Mouse (Mus musculus) thymus, postnatal 25 days (tissue): ENCODE results near the gene Olfr992.
"Not testable (repeated sequence)": the region's sequence is repeated elsewhere in the genome, so short reads cannot be mapped to it uniquely, and the experiment has no call there.

Experiments
- DNase-seq: peaks from one replicate; pipeline ENCODE4 v3.0.0; 2022

Gene Olfr992

GRCm38 (mm10) chr2:85409369-85409768 lies at the start of gene Olfr992:
TSS of gene Olfr992 (minus strand) at chr2:85409469.
- DNase-seq: no peak

GRCm38 (mm10) chr2:85443539-85443938 lies 34.3 kb upstream of the Olfr992 start, which contains the start of gene Olfr995:
TSS of gene Olfr995 (minus strand) at chr2:85443639.
- no peak for DNase-seq

DNA sequence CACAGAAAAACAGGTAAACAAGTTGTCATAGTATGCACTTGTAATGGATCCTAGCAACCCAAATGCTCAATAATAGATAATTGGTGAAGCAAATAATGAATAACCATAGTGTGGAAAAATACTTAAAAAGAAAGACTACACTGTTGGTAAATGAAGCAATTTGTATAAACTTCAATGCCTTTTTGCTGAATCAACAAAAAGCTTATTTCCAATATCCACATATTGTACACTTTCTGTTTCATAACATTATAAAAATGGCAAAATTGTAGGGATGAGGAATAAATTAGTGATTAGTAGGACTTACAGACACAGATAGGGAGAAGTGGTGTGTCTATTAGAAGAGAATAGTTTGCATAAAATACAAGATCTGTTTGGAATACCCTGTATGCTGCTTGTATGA lies 33.3 kb upstream of the Olfr992 start:
- DNase-seq: no peak

GRCm38 (mm10) chr2:85436351-85436750 lies 27.1 kb upstream of the Olfr992 start, which contains the start of gene Olfr994:
TSS of gene Olfr994 (minus strand) at chr2:85436451.
- no peak for DNase-seq

DNA sequence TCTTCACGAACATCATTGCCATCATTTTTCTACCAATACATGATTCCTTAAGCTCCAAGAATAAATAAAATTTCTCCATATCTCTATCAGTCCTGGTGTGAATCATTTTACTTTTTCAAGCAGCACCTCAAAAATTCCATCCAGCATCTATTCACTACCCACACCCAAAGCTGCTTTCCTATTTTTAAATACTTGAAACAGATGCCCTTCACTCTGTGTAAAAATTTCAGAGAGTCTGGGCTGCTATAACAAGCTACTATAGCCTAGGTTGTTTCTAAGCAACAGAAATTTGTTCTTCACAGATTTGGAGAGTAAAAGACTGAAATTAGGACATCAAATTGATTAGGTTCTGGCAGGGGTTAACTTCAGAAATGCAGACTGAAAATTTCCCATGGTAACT lies 16.6 kb upstream of the Olfr992 start:
- no peak for DNase-seq

DNA sequence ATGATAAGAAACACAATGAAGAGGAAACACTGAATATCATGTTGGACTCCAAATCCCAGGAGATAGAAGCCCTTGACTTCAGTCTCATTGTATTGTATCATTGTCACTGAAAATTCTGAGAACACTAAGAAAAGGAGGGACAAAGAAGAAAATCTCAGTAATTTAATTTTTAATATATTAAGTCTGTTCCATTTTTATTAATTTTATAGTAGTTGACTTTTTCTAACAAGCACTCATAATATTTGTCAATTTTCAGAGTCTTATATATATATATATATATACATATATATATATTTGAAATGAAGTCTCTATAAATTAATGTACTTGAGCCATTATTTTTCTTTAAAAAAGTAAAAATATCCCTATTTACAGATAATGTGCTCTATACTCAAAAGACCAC lies 5.5 kb upstream of the Olfr992 start, which contains the start of gene Olfr993:
Gene Olfr993 (minus strand): TSS at position 101 of the 400 bp plus-strand sequence.
- DNase-seq: no peak

- DNase-seq: not testable (repeated sequence)
Observed at GRCm38 (mm10) chr2:85363127-85363526, 46.1 kb downstream of the Olfr992 start, which contains the start of gene Olfr988. TSS of gene Olfr988 (minus strand) at chr2:85363227.
